Mouse (Mus musculus) MEL (cell line): ENCODE measurements at regions not wholly inside any gene's neighbourhood (a gene's known extent, or its start where the extent isn't known, plus 50 kb on each side); places are given as distances from the start of the nearest gene placed in this dataset.

Source experiments
- DNase-seq: peaks from one replicate; pipeline ENCODE4 v3.0.0; 2011; ENCODE audit warnings: low read depth, low spot score
- H3K27ac ChIP-seq: 2 replicates; pipeline ENCODE4 v1.5.1; 2012; ENCODE audit warnings: low read depth, mild to moderate bottlenecking, control low read depth, low read length, moderate library complexity; ENCODE audit not compliant: control insufficient read depth
- H3K27me3 ChIP-seq, 2 experiments: fragments of 150-350 bp in 1 of 2; sonication (generic) in 1 of 2; 2 replicates each; pipeline ENCODE4 v1.6.1; 2012; ENCODE audit warnings: low read length in 2 of 2, mild to moderate bottlenecking in 2 of 2, improper control_type of control experiment in 1 of 2, moderate library complexity in 1 of 2; ENCODE audit not compliant: insufficient read depth in 2 of 2, control insufficient read depth in 1 of 2
- H3K36me3 ChIP-seq, 2 experiments: 2 replicates each; pipeline ENCODE4 v1.6.1; 2012 to 2014; ENCODE audit warnings: low read length in 2 of 2, improper control_type of control experiment in 1 of 2, inconsistent platforms in 1 of 2, mild to moderate bottlenecking in 1 of 2; ENCODE audit not compliant: insufficient read depth in 2 of 2, control insufficient read depth in 1 of 2
- H3K4me1 ChIP-seq, 2 experiments: fragments of 150-350 bp in 1 of 2; sonication (generic) in 1 of 2; 2 replicates each; pipeline ENCODE4 v1.6.1; 2012; ENCODE audit warnings: low read length in 2 of 2, improper control_type of control experiment in 1 of 2, mild to moderate bottlenecking in 1 of 2; ENCODE audit not compliant: insufficient read depth in 2 of 2, control insufficient read depth in 1 of 2
- H3K4me3 ChIP-seq, 2 experiments: fragments of 150-350 bp in 1 of 2; sonication (generic) in 1 of 2; 2 replicates each; pipeline ENCODE4 v1.5.1; 2012; ENCODE audit warnings: low read depth in 2 of 2, low read length in 2 of 2, mild to moderate bottlenecking in 2 of 2, moderate library complexity in 2 of 2, control low read depth in 1 of 2, improper control_type of control experiment in 1 of 2; ENCODE audit not compliant: control insufficient read depth in 1 of 2, insufficient read depth in 1 of 2
- H3K79me2 ChIP-seq: 2 replicates; pipeline ENCODE4 v1.6.1; 2012; ENCODE audit warnings: mild to moderate bottlenecking, low read length, moderate library complexity; ENCODE audit not compliant: control insufficient read depth, poor library complexity, insufficient read depth
- H3K9ac ChIP-seq: 2 replicates; pipeline ENCODE4 v1.6.1; 2012; ENCODE audit warnings: low read depth, mild to moderate bottlenecking, control low read depth, low read length, moderate library complexity; ENCODE audit not compliant: control insufficient read depth, poor library complexity, severe bottlenecking
- H3K9me3 ChIP-seq: fragments of 150-350 bp; sonication (generic); replicated peaks from 2 replicates; pipeline ENCODE4 v1.6.1; 2012; ENCODE audit warnings: mild to moderate bottlenecking, low read length, improper control_type of control experiment, moderate library complexity; ENCODE audit not compliant: insufficient read depth
- CHD1 ChIP-seq: IDR thresholded peaks from 2 replicates; pipeline ENCODE4 v1.6.1; 2012; ENCODE audit warnings: low read depth, mild to moderate bottlenecking, inconsistent platforms, low read length, improper control_type of control experiment
- CTCF ChIP-seq, 3 experiments: IDR thresholded peaks in 2 of 3; conservative IDR thresholded peaks in 1 of 3; 2 replicates each; pipeline ENCODE4 v1.5.1; 2011 to 2012; ENCODE audit warnings: low read length in 3 of 3, low read depth in 2 of 3, mild to moderate bottlenecking in 2 of 3, improper control_type of control experiment in 1 of 3, inconsistent platforms in 1 of 3, mixed read lengths in 1 of 3, moderate library complexity in 1 of 3; ENCODE audit not compliant: control insufficient read depth in 1 of 3, insufficient read depth in 1 of 3, poor library complexity in 1 of 3, severe bottlenecking in 1 of 3
- E2F4 ChIP-seq: IDR thresholded peaks from 2 replicates; pipeline ENCODE4 v1.6.1; 2011; ENCODE audit warnings: low read depth, low read length, improper control_type of control experiment, borderline replicate concordance
- GATA1 ChIP-seq: IDR thresholded peaks from 2 replicates; pipeline ENCODE4 v1.6.1; 2011; ENCODE audit warnings: low read depth, low read length, improper control_type of control experiment
- MAZ ChIP-seq: IDR thresholded peaks from 2 replicates; pipeline ENCODE4 v1.6.1; 2012; ENCODE audit warnings: low read depth, mild to moderate bottlenecking, inconsistent platforms, low read length, improper control_type of control experiment
- MEF2A ChIP-seq: IDR thresholded peaks from 2 replicates; pipeline ENCODE4 v1.6.1; 2014; ENCODE audit warnings: low read depth, mild to moderate bottlenecking, inconsistent platforms, low read length, improper control_type of control experiment; ENCODE audit not compliant: poor library complexity, insufficient replicate concordance, severe bottlenecking; ENCODE audit errors: extremely low read depth
- POLR2A ChIP-seq, 2 experiments: IDR thresholded peaks; 2 replicates each; pipeline ENCODE4 v1.6.1; 2011 to 2012; ENCODE audit warnings: low read length in 2 of 2, mild to moderate bottlenecking in 2 of 2, control low read depth in 1 of 2, improper control_type of control experiment in 1 of 2, low read depth in 1 of 2, moderate library complexity in 1 of 2; ENCODE audit not compliant: control insufficient read depth in 1 of 2, insufficient read depth in 1 of 2, poor library complexity in 1 of 2
- RAD21 ChIP-seq: IDR thresholded peaks from 2 replicates; pipeline ENCODE4 v1.6.1; 2011; ENCODE audit warnings: mild to moderate bottlenecking, low read depth, low read length, improper control_type of control experiment
- TBP ChIP-seq: IDR thresholded peaks from 2 replicates; pipeline ENCODE4 v1.8.0; 2011; ENCODE audit warnings: low read depth, low read length, improper control_type of control experiment
- ZKSCAN1 ChIP-seq: IDR thresholded peaks from 2 replicates; pipeline ENCODE4 v1.6.1; 2012; ENCODE audit warnings: low read depth, mild to moderate bottlenecking, inconsistent platforms, low read length, improper control_type of control experiment, moderate library complexity
- ZNF384 ChIP-seq: IDR thresholded peaks from 2 replicates; pipeline ENCODE4 v1.6.1; 2012; ENCODE audit warnings: low read depth, mild to moderate bottlenecking, inconsistent platforms, low read length, improper control_type of control experiment

GRCm38 (mm10) chr7:68559440-68560343, 189.3 kb downstream of the Arrdc4 start:
- H3K36me3 ChIP-seq, result no peaks in the 10 kb centered on the region
- no peak overlapping the region for H3K9ac ChIP-seq
- H3K9me3 ChIP-seq, result no peaks in the 10 kb centered on the region
- DNase-seq, result no peak
- no peak overlapping the region for H3K4me3 ChIP-seq
- no peaks in the 10 kb centered on the region for H3K4me1 ChIP-seq
- no peaks in the 10 kb centered on the region for H3K79me2 ChIP-seq
- TF ChIP-seq TBP (no peak), ZKSCAN1 (no peak), E2F4 (no peak), GATA1 (no peak), CTCF (IDR thresholded peaks at IDR 0.05 in 2 of 3, conservative IDR thresholded peaks at IDR 0.05 in 1 of 3; ENCODE audit: control insufficient read depth in 1 of 3, insufficient read depth in 1 of 3, low read depth in 2 of 3, low read length in 3 of 3, poor library complexity in 1 of 3, severe bottlenecking in 1 of 3) (no peak), ZNF384 (no peak)
- H3K27me3 ChIP-seq, result no peaks in the 10 kb centered on the region
- no peak overlapping the region for H3K27ac ChIP-seq

GRCm38 (mm10) chr7:68550330-68550729, 198.7 kb downstream of the Arrdc4 start:
- no peak overlapping the region for H3K27ac ChIP-seq
- TF ChIP-seq E2F4 (no peak), RAD21 (no peak), MAZ (no peak), TBP (no peak), CHD1 (no peak), ZKSCAN1 (no peak), ZNF384 (no peak)
- no peak overlapping the region for H3K4me3 ChIP-seq
- DNase-seq, result no peak
- no peak overlapping the region for H3K9ac ChIP-seq
- H3K9me3 ChIP-seq, result no peaks in the 10 kb centered on the region
- no peaks in the 10 kb centered on the region for H3K79me2 ChIP-seq
- H3K4me1 ChIP-seq, result no peaks in the 10 kb centered on the region
- H3K36me3 ChIP-seq, result no peaks in the 10 kb centered on the region
- no peaks in the 10 kb centered on the region for H3K27me3 ChIP-seq

DNA sequence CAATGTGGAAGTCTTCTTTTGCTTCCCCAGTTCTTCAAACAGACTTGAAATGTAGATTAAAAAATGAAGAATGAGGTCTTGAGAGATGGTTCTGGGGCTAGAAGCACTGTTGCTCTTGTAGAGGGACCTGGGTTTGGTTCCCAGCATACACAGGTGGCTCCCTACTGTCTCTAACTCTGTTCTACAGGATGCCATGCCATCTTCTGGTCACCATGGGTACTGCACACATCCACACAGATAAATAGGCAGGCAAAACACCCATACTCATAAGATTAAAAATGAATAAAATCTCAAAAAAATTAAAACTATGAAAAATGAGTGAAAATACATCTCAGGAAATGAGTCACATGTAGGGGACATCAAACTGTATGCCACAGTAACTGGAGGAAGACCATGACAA, 200.9 kb downstream of the Arrdc4 start:
- H3K9ac ChIP-seq, result no peak overlapping the region
- H3K27me3 ChIP-seq, result no peaks in the 10 kb centered on the region
- H3K27ac ChIP-seq, result no peak overlapping the region
- H3K79me2 ChIP-seq, result no peaks in the 10 kb centered on the region
- H3K9me3 ChIP-seq, result no peaks in the 10 kb centered on the region
- no peak for TF ChIP-seq POLR2A (IDR thresholded peaks at IDR 0.05; ENCODE audit: control insufficient read depth in 1 of 2, insufficient read depth in 1 of 2, low read depth in 1 of 2, low read length in 2 of 2, poor library complexity in 1 of 2)
- no peak for TF ChIP-seq MEF2A
- TF ChIP-seq CTCF (IDR thresholded peaks at IDR 0.05 in 2 of 3, conservative IDR thresholded peaks at IDR 0.05 in 1 of 3; ENCODE audit: control insufficient read depth in 1 of 3, insufficient read depth in 1 of 3, low read depth in 2 of 3, low read length in 3 of 3, poor library complexity in 1 of 3, severe bottlenecking in 1 of 3), result peak in 1 of 3 experiments; percentile 15; a peak in 1 of 6 replicates
- TF ChIP-seq, all 39 proteins: peak for 1
- Histone ChIP-seq H3K4me1 (no peaks in the 10 kb centered on the region), H3K4me3 (no peak overlapping the region), H3K36me3 (no peaks in the 10 kb centered on the region)
- DNase-seq, result peak; percentile 1
